Mouse (Mus musculus): ENCODE data around the gene Stambpl1.

Stambpl1 gene

DNA sequence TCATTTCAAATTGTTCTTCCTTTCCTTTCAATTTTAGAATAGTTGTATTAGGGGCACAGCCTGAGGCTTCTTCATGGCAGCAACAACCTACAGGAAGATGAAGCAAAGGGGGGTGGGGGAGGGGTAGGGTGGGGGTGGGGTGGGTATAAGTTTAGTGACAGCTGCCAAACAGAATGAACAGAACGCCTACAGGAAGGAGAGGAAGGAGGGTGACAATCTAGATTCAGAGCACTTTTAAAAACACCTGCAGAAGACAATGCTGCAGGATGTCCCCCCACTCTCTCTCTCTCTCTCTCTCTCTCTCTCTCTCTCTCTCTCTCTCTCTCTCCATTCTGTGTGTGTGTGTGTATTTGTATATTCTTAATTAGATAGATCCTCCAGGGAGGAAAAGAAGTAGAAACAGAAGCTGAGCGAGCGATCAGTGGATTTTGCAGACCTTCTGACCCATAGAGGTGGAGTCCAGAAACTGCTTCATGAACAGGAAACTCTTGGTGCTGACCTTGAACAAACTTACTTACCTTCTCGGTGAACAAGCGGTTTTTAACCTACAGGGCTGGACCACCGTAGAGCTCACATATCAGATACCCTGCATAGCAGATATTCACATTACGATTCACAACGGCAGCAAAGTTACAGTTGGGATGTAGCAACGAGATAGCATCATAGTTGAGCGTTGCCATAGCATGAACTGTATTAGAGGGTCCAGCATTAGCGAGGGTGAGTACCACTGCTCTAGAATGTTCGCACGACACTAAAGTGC, 95.8 kb downstream of the Stambpl1 start:
- no peak for DNase-seq

DNA sequence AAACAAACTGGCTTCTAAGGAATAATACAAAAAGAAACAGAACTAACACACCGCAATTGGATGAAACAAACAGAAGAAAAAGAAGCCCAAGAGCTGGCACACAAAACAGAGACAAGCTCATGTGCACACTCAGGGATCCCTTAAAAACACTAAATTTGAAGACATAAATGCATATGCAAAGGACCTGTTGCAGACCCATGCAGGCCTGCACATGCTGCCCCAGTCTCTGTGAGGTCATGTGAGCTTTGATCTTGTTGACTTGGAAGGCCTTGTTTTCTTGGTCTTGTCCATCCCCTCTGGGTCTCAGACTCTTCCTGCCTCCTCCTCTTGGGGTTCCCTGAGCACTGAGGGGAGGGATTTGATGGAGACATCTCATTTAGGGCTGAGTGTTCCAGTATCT, 96.7 kb downstream of the Stambpl1 start:
- no peak for DNase-seq
